Mouse (Mus musculus): ENCODE data around the gene Runx1. TPM values are rescaled to one million over a fixed set of nuclear protein-coding genes. Genes with fewer than 3 reads are reported as not detected.

Gene Runx1
- polyA plus RNA-seq, 1 experiment from 2014 or later = 2.9 TPM

GRCm38 (mm10) chr16:92599451-92599850 lies 226.5 kb downstream of the Runx1 start:
- Histone ChIP-seq H3K9me3 (replicated peaks) (no peaks in the 10 kb centered on the region), H3K9ac (replicated peaks) (no peak overlapping the region), H3K27me3 (replicated peaks) (0 out of 2 replicates have a peak, but pooled peaks cover 4% of the 10 kb centered on the region), H3K4me2 (no peak overlapping the region), H3K36me3 (no peaks in the 10 kb centered on the region), H3K4me3 (replicated peaks) (no peak overlapping the region), H3K4me1 (no peaks in the 10 kb centered on the region), H3K27ac (replicated peaks) (no peak overlapping the region)
- WGBS = 72% methylated on average over 11 of the region's 11 CpGs
- ATAC-seq (ENCODE audit: low FRiP score) = no peak

DNA sequence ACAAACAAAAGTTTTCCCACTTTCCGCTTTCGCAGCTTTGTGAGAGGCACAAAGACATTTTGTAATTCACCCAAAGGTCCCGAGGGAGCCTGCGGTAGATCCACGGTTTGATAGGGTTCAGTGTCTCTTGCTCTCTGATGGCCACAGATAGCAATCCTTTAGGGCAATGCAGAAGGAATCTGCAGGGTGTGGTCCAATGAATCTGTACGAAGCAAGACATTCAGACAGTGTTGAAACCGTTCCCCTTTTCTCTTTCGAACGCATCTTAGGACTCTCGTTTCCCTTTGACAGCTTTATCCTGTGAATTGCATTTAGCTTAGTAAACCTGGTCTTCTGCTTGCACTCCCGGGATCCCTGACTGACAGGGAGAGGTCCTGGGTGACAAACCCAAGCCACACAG lies 228.3 kb downstream of the Runx1 start:
- Histone ChIP-seq H3K27ac (replicated peaks) (no peak overlapping the region), H3K27me3 (replicated peaks) (no peaks in the 10 kb centered on the region), H3K4me1 (no peaks in the 10 kb centered on the region), H3K36me3 (no peaks in the 10 kb centered on the region), H3K4me2 (no peak overlapping the region; the same call in 1 of the 2 replicates), H3K9me3 (replicated peaks) (no peaks in the 10 kb centered on the region), H3K4me3 (replicated peaks) (no peak overlapping the region), H3K9ac (replicated peaks) (no peak overlapping the region)
- 65% methylated on average over 11 of the region's 11 CpGs for WGBS
- no peak for ATAC-seq (ENCODE audit: low FRiP score)

GRCm38 (mm10) chr16:92592207-92592606 lies 233.7 kb downstream of the Runx1 start:
- no peaks in the 10 kb centered on the region for H3K27me3 ChIP-seq (replicated peaks)
- WGBS = 40% methylated on average over 6 of the region's 6 CpGs
- no peak for ATAC-seq (ENCODE audit: low FRiP score)
- no peaks in the 10 kb centered on the region for H3K4me1 ChIP-seq
- H3K27ac ChIP-seq (replicated peaks) = no peak overlapping the region
- H3K36me3 ChIP-seq = no peaks in the 10 kb centered on the region
- no peaks in the 10 kb centered on the region for H3K9me3 ChIP-seq (replicated peaks)
- H3K4me3 ChIP-seq (replicated peaks) = no peak overlapping the region
- no peak overlapping the region for H3K9ac ChIP-seq (replicated peaks)
- no peak overlapping the region for H3K4me2 ChIP-seq

DNA sequence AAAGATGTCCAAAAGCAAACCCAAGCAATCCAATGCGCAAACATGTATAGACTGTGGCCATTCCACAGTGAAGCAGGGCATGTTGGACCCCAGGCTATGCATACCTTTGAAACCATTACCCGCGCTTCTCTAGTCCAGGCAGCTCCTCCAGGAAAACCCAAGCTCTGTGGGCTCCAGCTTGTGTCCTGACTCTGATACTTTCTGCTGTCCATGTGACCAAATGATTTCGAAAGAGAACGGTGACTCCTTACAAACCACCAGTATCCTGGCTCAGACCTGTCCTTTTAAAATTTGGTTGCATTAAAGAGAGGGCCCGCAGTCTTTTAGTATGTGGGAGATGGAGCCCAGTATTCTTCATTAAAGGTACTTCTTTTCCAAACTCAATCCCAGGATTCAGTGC lies 234.2 kb downstream of the Runx1 start:
- Histone ChIP-seq H3K9me3 (replicated peaks) (no peaks in the 10 kb centered on the region), H3K4me1 (no peaks in the 10 kb centered on the region)
- ATAC-seq (ENCODE audit: low FRiP score) = no peak

DNA sequence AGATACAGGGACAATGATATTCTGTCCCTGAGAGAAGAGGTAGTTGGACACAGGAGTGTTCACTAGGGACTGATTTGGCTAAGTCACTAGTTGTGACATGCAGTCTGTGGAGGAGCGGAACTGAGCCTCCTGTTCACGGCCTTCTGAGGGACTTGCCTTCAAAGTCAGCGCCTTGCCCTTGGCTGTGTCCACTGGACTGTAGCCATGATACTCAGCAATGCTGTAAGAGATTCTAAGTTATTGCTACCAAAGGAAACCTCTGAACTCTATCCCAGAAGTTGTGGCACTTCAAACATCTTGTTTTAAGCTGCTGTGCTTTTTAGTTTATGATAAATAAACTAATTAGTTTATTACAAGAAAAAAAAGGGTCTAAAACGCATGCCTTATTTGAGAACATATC lies 238.1 kb downstream of the Runx1 start:
- no peak for ATAC-seq (ENCODE audit: low FRiP score)
- Histone ChIP-seq H3K9me3 (replicated peaks) (no peaks in the 10 kb centered on the region), H3K9ac (replicated peaks) (no peak overlapping the region), H3K4me2 (no peak overlapping the region), H3K36me3 (no peaks in the 10 kb centered on the region), H3K4me3 (replicated peaks) (no peak overlapping the region), H3K4me1 (no peaks in the 10 kb centered on the region), H3K27me3 (replicated peaks) (no peaks in the 10 kb centered on the region), H3K27ac (replicated peaks) (no peak overlapping the region)
- WGBS = 88% methylated on average over 4 of the region's 4 CpGs

More for the DNA sequence above, 234.2 kb downstream of the Runx1 start:
- no peaks in the 10 kb centered on the region for H3K36me3 ChIP-seq
- no peak overlapping the region for H3K4me2 ChIP-seq
- no peaks in the 10 kb centered on the region for H3K27me3 ChIP-seq (replicated peaks)
- H3K27ac ChIP-seq (replicated peaks) = no peak overlapping the region
- 96% methylated on average over 6 of the region's 6 CpGs for WGBS
- no peak overlapping the region for H3K4me3 ChIP-seq (replicated peaks)
- H3K9ac ChIP-seq (replicated peaks) = no peak overlapping the region

GRCm38 (mm10) chr16:92581767-92582166 lies 244.2 kb downstream of the Runx1 start:
- H3K36me3 ChIP-seq = no peaks in the 10 kb centered on the region
- H3K4me3 ChIP-seq (replicated peaks) = no peak overlapping the region
- WGBS = 88% methylated on average over 10 of the region's 10 CpGs
- H3K9ac ChIP-seq (replicated peaks) = no peak overlapping the region
- H3K4me1 ChIP-seq = no peaks in the 10 kb centered on the region
- H3K4me2 ChIP-seq = no peak overlapping the region
- no peak overlapping the region for H3K27ac ChIP-seq (replicated peaks)
- no peaks in the 10 kb centered on the region for H3K27me3 ChIP-seq (replicated peaks)
- no peaks in the 10 kb centered on the region for H3K9me3 ChIP-seq (replicated peaks)
- no peak for ATAC-seq (ENCODE audit: low FRiP score)

DNA sequence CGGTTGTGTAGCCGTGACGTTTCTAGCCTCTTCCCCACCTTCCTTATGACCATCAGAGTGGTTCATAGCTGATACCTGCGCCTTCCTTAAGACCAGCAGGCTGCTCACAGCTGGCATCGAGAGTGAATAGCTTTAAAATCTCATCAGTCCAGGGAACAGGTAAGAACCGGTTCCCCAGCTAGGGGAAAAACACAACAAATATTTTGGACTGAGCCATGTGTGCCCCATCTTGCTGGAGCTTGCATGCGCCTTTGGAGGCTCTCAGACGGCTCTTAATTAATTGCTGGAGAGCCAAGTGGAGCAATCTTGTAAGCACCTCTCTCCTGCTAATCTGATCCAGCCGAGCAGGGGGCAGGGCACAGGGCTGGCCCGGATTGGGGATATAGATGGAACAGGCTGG lies 245.0 kb downstream of the Runx1 start:
- Histone ChIP-seq H3K4me1 (no peaks in the 10 kb centered on the region), H3K27me3 (replicated peaks) (no peaks in the 10 kb centered on the region), H3K4me2 (no peak overlapping the region), H3K9me3 (replicated peaks) (no peaks in the 10 kb centered on the region), H3K4me3 (replicated peaks) (no peak overlapping the region), H3K9ac (replicated peaks) (no peak overlapping the region), H3K27ac (replicated peaks) (no peak overlapping the region), H3K36me3 (no peaks in the 10 kb centered on the region)
- WGBS = 91% methylated on average over 10 of the region's 10 CpGs
- ATAC-seq (ENCODE audit: low FRiP score) = no peak

DNA sequence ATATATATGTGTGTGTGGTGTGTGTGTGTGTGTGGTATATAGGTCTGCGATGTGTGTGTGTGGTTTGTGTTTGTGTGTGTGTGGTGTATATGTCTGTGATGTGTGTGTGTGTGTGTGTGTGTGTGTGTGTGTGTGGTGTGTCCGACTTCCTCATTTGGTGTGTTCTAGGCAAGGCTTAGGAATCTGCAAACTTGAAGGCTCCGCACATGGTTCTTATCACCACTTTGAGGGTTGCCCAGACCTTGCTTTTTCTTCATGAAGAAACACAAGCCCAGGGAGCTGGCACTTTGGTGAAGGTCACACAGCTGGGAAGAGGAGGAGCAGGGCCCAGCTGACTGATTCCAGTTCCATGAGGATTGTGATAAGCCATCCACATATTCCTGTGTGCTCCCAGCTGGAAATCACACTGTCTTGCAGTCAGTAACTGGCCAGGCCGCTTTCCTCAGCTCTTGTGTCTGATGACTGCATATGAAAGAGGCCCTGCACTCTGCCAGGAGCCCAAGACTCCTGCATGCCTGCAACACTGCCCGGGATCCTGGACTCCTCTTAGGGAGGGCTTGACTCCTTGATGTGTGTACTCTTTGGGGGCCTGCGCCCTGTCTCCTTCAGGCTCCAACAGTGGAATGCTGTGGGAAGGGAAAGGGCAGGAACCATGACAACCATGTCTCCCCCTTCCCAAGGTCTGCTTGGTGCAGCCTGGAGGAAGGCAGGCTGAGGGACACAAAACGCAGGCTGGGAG lies 246.9 kb downstream of the Runx1 start:
- Histone ChIP-seq H3K4me2 (no peak overlapping the region), H3K27me3 (replicated peaks) (no peaks in the 10 kb centered on the region), H3K27ac (replicated peaks) (no peak overlapping the region), H3K4me1 (no peaks in the 10 kb centered on the region), H3K9ac (replicated peaks) (no peak overlapping the region), H3K9me3 (replicated peaks) (no peaks in the 10 kb centered on the region), H3K4me3 (replicated peaks) (no peak overlapping the region), H3K36me3 (no peaks in the 10 kb centered on the region)
- WGBS = 83% methylated on average over 7 of the region's 7 CpGs
- ATAC-seq (ENCODE audit: low FRiP score) = no peak

DNA sequence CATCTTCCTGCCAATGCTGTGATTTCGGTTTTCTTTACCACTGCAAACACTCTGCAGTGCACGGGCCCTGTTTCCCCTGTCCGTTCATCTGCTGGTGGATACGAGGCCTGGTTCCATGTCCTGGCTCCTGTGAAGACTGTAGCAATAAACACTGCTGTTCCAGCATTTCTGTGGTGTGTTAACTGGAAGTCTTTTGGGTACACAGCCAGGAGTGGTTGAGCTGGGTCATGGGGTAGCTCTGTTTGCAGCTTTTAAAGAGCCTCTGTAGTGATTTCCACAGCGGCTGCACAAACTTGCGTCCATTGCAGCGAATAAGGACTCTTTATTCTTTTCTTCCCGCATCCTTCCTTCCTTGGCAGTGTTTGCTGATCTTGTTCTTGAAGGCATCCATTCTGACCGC lies 248.6 kb downstream of the Runx1 start:
- Histone ChIP-seq H3K36me3 (no peaks in the 10 kb centered on the region), H3K9ac (replicated peaks) (no peak overlapping the region), H3K27me3 (replicated peaks) (no peaks in the 10 kb centered on the region), H3K4me1 (no peaks in the 10 kb centered on the region), H3K4me2 (no peak overlapping the region), H3K27ac (replicated peaks) (no peak overlapping the region), H3K4me3 (replicated peaks) (no peak overlapping the region), H3K9me3 (replicated peaks) (no peaks in the 10 kb centered on the region)
- ATAC-seq (ENCODE audit: low FRiP score) = no peak
- 84% methylated on average over 9 of the region's 9 CpGs for WGBS

- H3K4me2 ChIP-seq = no peak overlapping the region
- no peak overlapping the region for H3K9ac ChIP-seq (replicated peaks)
- ATAC-seq (ENCODE audit: low FRiP score) = no peak
- H3K4me1 ChIP-seq = no peaks in the 10 kb centered on the region
- no peaks in the 10 kb centered on the region for H3K9me3 ChIP-seq (replicated peaks)
- H3K27me3 ChIP-seq (replicated peaks) = no peaks in the 10 kb centered on the region
- H3K27ac ChIP-seq (replicated peaks) = no peak overlapping the region
- no peak overlapping the region for H3K4me3 ChIP-seq (replicated peaks)
- H3K36me3 ChIP-seq = no peaks in the 10 kb centered on the region
- WGBS = 84% methylated on average over 10 of the region's 10 CpGs
These were observed 250.2 kb downstream of the Runx1 start for GRCm38 (mm10) chr16:92575792-92576191.

GRCm38 (mm10) chr16:92573193-92573592 lies 252.8 kb downstream of the Runx1 start:
- Histone ChIP-seq H3K9me3 (replicated peaks) (no peaks in the 10 kb centered on the region), H3K27ac (replicated peaks) (no peak overlapping the region), H3K4me1 (no peaks in the 10 kb centered on the region), H3K36me3 (no peaks in the 10 kb centered on the region), H3K9ac (replicated peaks) (no peak overlapping the region), H3K4me3 (replicated peaks) (no peak overlapping the region), H3K27me3 (replicated peaks) (no peaks in the 10 kb centered on the region), H3K4me2 (no peak overlapping the region)
- 78% methylated on average over 4 of the region's 4 CpGs for WGBS
- no peak for ATAC-seq (ENCODE audit: low FRiP score)

- Histone ChIP-seq H3K27me3 (replicated peaks) (peaks cover 6% of the 10 kb centered on the region; the same call in 1 of the 2 replicates), H3K36me3 (no peaks in the 10 kb centered on the region), H3K9me3 (replicated peaks) (no peaks in the 10 kb centered on the region), H3K9ac (replicated peaks) (no peak overlapping the region), H3K4me1 (no peaks in the 10 kb centered on the region), H3K27ac (replicated peaks) (no peak overlapping the region), H3K4me3 (replicated peaks) (no peak overlapping the region), H3K4me2 (no peak overlapping the region)
- ATAC-seq (ENCODE audit: low FRiP score) = no peak
- WGBS = 94% methylated on average over 11 of the region's 11 CpGs
These were observed 254.7 kb downstream of the Runx1 start for GRCm38 (mm10) chr16:92571246-92571645.
